In genomic region chr16:81623776-81624175, GRCm38 (mm10) we compare ENCODE assay signal across 27 mouse cellular contexts.
"Had no signal": no experiment of that assay in that cellular context is flagged by ENCODE, and none has a peak within 500 bp of the region (broad histone marks: within the 10 kb centered on the region; RNA-seq: fewer than 3 reads in every experiment).

No protein-coding gene starts in this region.

- H3K9me3 ChIP-seq: embryonic facial prominence, embryonic 10.5 days; embryonic facial prominence, embryonic 12.5 days; embryonic facial prominence, embryonic 13.5 days; embryonic facial prominence, embryonic 15.5 days; forebrain, embryonic 10.5 days; forebrain, embryonic 12.5 days; forebrain, embryonic 13.5 days; forebrain, embryonic 15.5 days had no signal

- H3K4me1 ChIP-seq: embryonic facial prominence, embryonic 10.5 days; embryonic facial prominence, embryonic 12.5 days; embryonic facial prominence, embryonic 13.5 days; embryonic facial prominence, embryonic 15.5 days; forebrain, embryonic 10.5 days; forebrain, embryonic 12.5 days; forebrain, embryonic 13.5 days; forebrain, embryonic 15.5 days had no signal

- H3K9ac ChIP-seq: embryonic facial prominence, embryonic 12.5 days; embryonic facial prominence, embryonic 13.5 days; embryonic facial prominence, embryonic 15.5 days; forebrain, embryonic 12.5 days; forebrain, embryonic 13.5 days; forebrain, embryonic 15.5 days; forebrain, postnatal 0 days had no signal

- H3K27ac ChIP-seq: embryonic facial prominence, embryonic 10.5 days; embryonic facial prominence, embryonic 12.5 days; embryonic facial prominence, embryonic 13.5 days; embryonic facial prominence, embryonic 15.5 days; forebrain, embryonic 10.5 days; forebrain, embryonic 12.5 days; forebrain, embryonic 13.5 days; forebrain, embryonic 15.5 days; gastrocnemius, adult 2 months; heart, adult 2 months had no signal

- H3K36me3 ChIP-seq: embryonic facial prominence, embryonic 10.5 days; embryonic facial prominence, embryonic 12.5 days; embryonic facial prominence, embryonic 13.5 days; embryonic facial prominence, embryonic 15.5 days; forebrain, embryonic 10.5 days; forebrain, embryonic 12.5 days; forebrain, embryonic 15.5 days had no signal

- ATAC-seq: forebrain, embryonic 13.5 days; forebrain, embryonic 14.5 days; forebrain, embryonic 15.5 days; forebrain, embryonic 16.5 days; forebrain, postnatal 0 days had no signal

- DNase-seq: cerebellum, adult 8-10 months; cerebellum, adult 9-10 months; cerebellum, adult 9-11 months; cerebellum, postnatal 10 days; cerebellum, postnatal 14 days; cerebellum, postnatal 25 days; cerebellum, postnatal 36 days; forebrain, postnatal 0 days; gastrocnemius, adult 2 months; gastrocnemius, postnatal 10 days; gastrocnemius, postnatal 14 days; gastrocnemius, postnatal 25 days; gastrocnemius, postnatal 36 days; heart, adult 11 months; heart, adult 18-20 months; heart, adult 2 months had no signal

- H3K4me2 ChIP-seq: embryonic facial prominence, embryonic 12.5 days; embryonic facial prominence, embryonic 13.5 days; embryonic facial prominence, embryonic 15.5 days; forebrain, embryonic 12.5 days; forebrain, embryonic 13.5 days; forebrain, embryonic 15.5 days had no signal

- H3K4me3 ChIP-seq: embryonic facial prominence, embryonic 10.5 days; embryonic facial prominence, embryonic 12.5 days; embryonic facial prominence, embryonic 13.5 days; embryonic facial prominence, embryonic 15.5 days; erythroblast, embryonic 14.5 days; forebrain, embryonic 10.5 days; forebrain, embryonic 12.5 days; forebrain, embryonic 13.5 days; forebrain, embryonic 15.5 days; gastrocnemius, adult 2 months; heart, adult 2 months had no signal

- H3K27me3 ChIP-seq: embryonic facial prominence, embryonic 12.5 days; embryonic facial prominence, embryonic 13.5 days; embryonic facial prominence, embryonic 15.5 days; forebrain, embryonic 12.5 days; forebrain, embryonic 13.5 days; forebrain, embryonic 15.5 days had no signal
